Mouse (Mus musculus) CH12.LX (cell line): ENCODE measurements at regions not wholly inside any gene's neighbourhood (a gene's known extent, or its start where the extent isn't known, plus 50 kb on each side); places are given as distances from the start of the nearest gene placed in this dataset.

ENCODE experiments used
- DNase-seq: peaks from one replicate; pipeline ENCODE4 v3.0.0-alpha.2; 2013; ENCODE audit errors: extremely low read depth
- H3K27ac ChIP-seq: 2 replicates; pipeline ENCODE4 v1.5.1; 2012; ENCODE audit warnings: low read depth, mild to moderate bottlenecking, control low read depth, moderate library complexity; ENCODE audit not compliant: insufficient read depth
- H3K27me3 ChIP-seq: replicated peaks from 2 replicates; pipeline ENCODE3; 2012; ENCODE audit warnings: inconsistent platforms
- H3K36me3 ChIP-seq, 2 experiments: replicated peaks in 1 of 2; 2 replicates each; pipeline versions ENCODE3 to v1.6.1; 2012; ENCODE audit warnings: inconsistent platforms in 1 of 2, low read length in 1 of 2, mild to moderate bottlenecking in 1 of 2, mixed read lengths in 1 of 2, moderate library complexity in 1 of 2; ENCODE audit not compliant: control insufficient read depth in 1 of 2, insufficient read depth in 1 of 2
- H3K4me1 ChIP-seq, 2 experiments: 2 replicates each; pipeline ENCODE4 v1.6.1; 2012; ENCODE audit warnings: inconsistent platforms in 1 of 2, moderate library complexity in 1 of 2; ENCODE audit not compliant: insufficient read depth in 2 of 2, control insufficient read depth in 1 of 2
- H3K4me2 ChIP-seq: 2 replicates; pipeline ENCODE4 v1.6.1; 2012; ENCODE audit warnings: low read depth, mild to moderate bottlenecking, control low read depth; ENCODE audit not compliant: poor library complexity, insufficient read depth, severe bottlenecking
- H3K4me3 ChIP-seq, 3 experiments: fragments of 150-350 bp in 1 of 3; sonication (generic) in 1 of 3; replicated peaks in 1 of 3; 2 replicates each; pipeline versions ENCODE3 to v1.5.1; 2011 to 2012; ENCODE audit warnings: low read depth in 2 of 3, low read length in 2 of 3, mild to moderate bottlenecking in 2 of 3, moderate library complexity in 2 of 3, control low read depth in 1 of 3, improper control_type of control experiment in 1 of 3, inconsistent platforms in 1 of 3, mixed read lengths in 1 of 3; ENCODE audit not compliant: poor library complexity in 1 of 3
- H3K79me2 ChIP-seq: replicated peaks from 2 replicates; pipeline ENCODE4 v1.6.1; 2012; ENCODE audit warnings: mild to moderate bottlenecking, moderate library complexity; ENCODE audit not compliant: control insufficient read depth, poor library complexity, insufficient read depth, severe bottlenecking; ENCODE audit errors: extremely low read depth
- H3K9ac ChIP-seq: 2 replicates; pipeline ENCODE4 v1.6.1; 2012; ENCODE audit warnings: low read depth, mild to moderate bottlenecking, control low read depth, moderate library complexity; ENCODE audit not compliant: insufficient read depth
- H3K9me3 ChIP-seq: replicated peaks from 2 replicates; pipeline ENCODE3; 2012; ENCODE audit warnings: low read length, inconsistent platforms, mixed read lengths
- BHLHE40 ChIP-seq: IDR thresholded peaks from 2 replicates; pipeline ENCODE4 v1.6.1; 2011; ENCODE audit warnings: mild to moderate bottlenecking, low read depth, low read length, improper control_type of control experiment
- CTCF ChIP-seq, 2 experiments: IDR thresholded peaks in 1 of 2; conservative IDR thresholded peaks in 1 of 2; 2 replicates each; pipeline ENCODE4 v1.5.1; 2011 to 2012; ENCODE audit warnings: low read depth in 2 of 2, low read length in 2 of 2, improper control_type of control experiment in 1 of 2, inconsistent platforms in 1 of 2, mild to moderate bottlenecking in 1 of 2, moderate library complexity in 1 of 2
- E2F4 ChIP-seq: IDR thresholded peaks from 2 replicates; pipeline ENCODE4 v1.6.1; 2011; ENCODE audit warnings: low read depth, low read length, improper control_type of control experiment; ENCODE audit not compliant: insufficient replicate concordance
- ELF1 ChIP-seq: IDR thresholded peaks from 2 replicates; pipeline ENCODE4 v1.6.1; 2014; ENCODE audit warnings: low read depth, mild to moderate bottlenecking, inconsistent platforms, low read length, improper control_type of control experiment
- ETS1 ChIP-seq: conservative IDR thresholded peaks from 2 replicates; pipeline ENCODE4 v1.6.1; 2012; ENCODE audit warnings: low read depth, mild to moderate bottlenecking, inconsistent platforms, low read length, improper control_type of control experiment, moderate library complexity
- GABPA ChIP-seq: IDR thresholded peaks from 2 replicates; pipeline ENCODE4 v1.6.1; 2012; ENCODE audit warnings: low read depth, low read length, improper control_type of control experiment, inconsistent platforms; ENCODE audit not compliant: insufficient replicate concordance
- IRF4 ChIP-seq: IDR thresholded peaks from 2 replicates; pipeline ENCODE4 v1.6.1; 2014; ENCODE audit warnings: low read depth, mild to moderate bottlenecking, inconsistent platforms, low read length, improper control_type of control experiment
- JUN ChIP-seq: IDR thresholded peaks from 2 replicates; pipeline ENCODE4 v1.6.1; 2011; ENCODE audit warnings: low read depth, mild to moderate bottlenecking, low read length, improper control_type of control experiment, moderate library complexity; ENCODE audit not compliant: insufficient read depth
- JUND ChIP-seq: conservative IDR thresholded peaks from 2 replicates; pipeline ENCODE4 v1.6.1; 2011; ENCODE audit warnings: low read depth, low read length, improper control_type of control experiment
- KAT2A ChIP-seq: IDR thresholded peaks from 2 replicates; pipeline ENCODE4 v1.6.1; 2012; ENCODE audit warnings: low read length, improper control_type of control experiment, inconsistent platforms; ENCODE audit not compliant: insufficient replicate concordance
- MAX ChIP-seq: IDR thresholded peaks from 2 replicates; pipeline ENCODE4 v1.6.1; 2011; ENCODE audit warnings: low read length, improper control_type of control experiment
- MAZ ChIP-seq: IDR thresholded peaks from 2 replicates; pipeline ENCODE4 v1.6.1; 2012; ENCODE audit warnings: low read depth, mild to moderate bottlenecking, inconsistent platforms, low read length, improper control_type of control experiment, moderate library complexity
- MEF2A ChIP-seq: IDR thresholded peaks from 2 replicates; pipeline ENCODE4 v1.6.1; 2014; ENCODE audit warnings: low read depth, mild to moderate bottlenecking, inconsistent platforms, low read length, improper control_type of control experiment, borderline replicate concordance
- MYC ChIP-seq: IDR thresholded peaks from 2 replicates; pipeline ENCODE4 v1.6.1; 2011; ENCODE audit warnings: low read depth, mild to moderate bottlenecking, improper control_type of control experiment, low read length
- NELFE ChIP-seq: IDR thresholded peaks from 2 replicates; pipeline ENCODE4 v1.6.1; 2011; ENCODE audit warnings: low read depth, low read length, improper control_type of control experiment
- NRF1 ChIP-seq: IDR thresholded peaks from 2 replicates; pipeline ENCODE4 v1.6.1; 2014; ENCODE audit warnings: low read depth, mild to moderate bottlenecking, inconsistent platforms, low read length, improper control_type of control experiment, moderate library complexity
- PAX5 ChIP-seq: IDR thresholded peaks from 2 replicates; pipeline ENCODE4 v1.6.1; 2012; ENCODE audit warnings: low read length, inconsistent platforms, mixed read lengths
- POLR2A ChIP-seq: IDR thresholded peaks from 2 replicates; pipeline ENCODE4 v1.6.1; 2011; ENCODE audit warnings: low read depth, mild to moderate bottlenecking, improper control_type of control experiment, low read length
- POLR2AphosphoS2 ChIP-seq: IDR thresholded peaks from 2 replicates; pipeline ENCODE4 v1.6.1; 2011; ENCODE audit warnings: low read depth, low read length, improper control_type of control experiment
- RAD21 ChIP-seq: IDR thresholded peaks from 2 replicates; pipeline ENCODE4 v1.6.1; 2011; ENCODE audit warnings: low read depth, mild to moderate bottlenecking, low read length, improper control_type of control experiment, moderate library complexity
- TCF12 ChIP-seq: IDR thresholded peaks from 2 replicates; pipeline ENCODE4 v1.6.1; 2014; ENCODE audit warnings: low read depth, mild to moderate bottlenecking, inconsistent platforms, low read length, improper control_type of control experiment
- UBTF ChIP-seq: IDR thresholded peaks from 2 replicates; pipeline ENCODE4 v1.6.1; 2012; ENCODE audit warnings: low read depth, mild to moderate bottlenecking, inconsistent platforms, low read length, improper control_type of control experiment, moderate library complexity
- ZC3H11A ChIP-seq: IDR thresholded peaks from 2 replicates; pipeline ENCODE4 v1.6.1; 2012; ENCODE audit warnings: low read depth, mild to moderate bottlenecking, inconsistent platforms, low read length, improper control_type of control experiment
- ZKSCAN1 ChIP-seq: IDR thresholded peaks from 2 replicates; pipeline ENCODE4 v1.6.1; 2012; ENCODE audit warnings: low read depth, inconsistent platforms, low read length, improper control_type of control experiment, borderline replicate concordance
- ZMIZ1 ChIP-seq: IDR thresholded peaks from 2 replicates; pipeline ENCODE4 v1.6.1; 2012; ENCODE audit warnings: low read depth, mild to moderate bottlenecking, inconsistent platforms, low read length, improper control_type of control experiment
- ZNF384 ChIP-seq: IDR thresholded peaks from 2 replicates; pipeline ENCODE4 v1.6.1; 2012; ENCODE audit warnings: low read depth, low read length, improper control_type of control experiment, inconsistent platforms
- dilution Hi-C: fragments of 300-500 bp; cut with MboI; formaldehyde crosslinking; loops from 2 replicates; pipeline ENCODE4 v1.14.3; 2020; ENCODE audit warnings: low sequenced_read_pairs; ENCODE audit not compliant: extremely low pct_unique_long_range_greater_than_20kb, extremely low pct_ligation_motif_present
- in situ Hi-C: fragments of 300-500 bp; cut with MboI; formaldehyde crosslinking; loops from 3 replicates; pipeline ENCODE4 v1.14.3; 2019; ENCODE audit warnings: low sequenced_read_pairs, low pct_ligation_motif_present, low pct_unique_long_range_greater_than_20kb, mixed read lengths

GRCm38 (mm10) chr7:133441661-133442060 lies 160.3 kb downstream of the Tex36 start:
- no peak overlapping the region for H3K4me3 ChIP-seq
- no peaks in the 10 kb centered on the region for H3K4me1 ChIP-seq
- TF ChIP-seq MAX = no peak
- no peak for TF ChIP-seq ZNF384
- TF ChIP-seq TCF12 = no peak
- TF ChIP-seq IRF4 = no peak
- TF ChIP-seq POLR2A = no peak
- TF ChIP-seq ZC3H11A = no peak
- TF ChIP-seq PAX5 = no peak
- TF ChIP-seq E2F4 = no peak
- TF ChIP-seq MYC = no peak
- TF ChIP-seq MAZ = no peak
- no peak for TF ChIP-seq JUND
- TF ChIP-seq POLR2AphosphoS2 = no peak
- TF ChIP-seq CTCF (conservative IDR thresholded peaks at IDR 0.05 in 1 of 2, IDR thresholded peaks at IDR 0.05 in 1 of 2; ENCODE audit: low read depth in 2 of 2, low read length in 2 of 2) = no peak
- no peak for TF ChIP-seq MEF2A
- no peak overlapping the region for H3K4me2 ChIP-seq
- H3K36me3 ChIP-seq = no peaks in the 10 kb centered on the region
- H3K9me3 ChIP-seq = no peaks in the 10 kb centered on the region
- H3K79me2 ChIP-seq = no peaks in the 10 kb centered on the region
- peaks cover 16% of the 10 kb centered on the region for H3K27me3 ChIP-seq
- no peak overlapping the region for H3K27ac ChIP-seq
- in situ Hi-C loops (no loop called here), dilution Hi-C loops (no loop called here)
- H3K9ac ChIP-seq = no peak overlapping the region
- no peak for DNase-seq

GRCm38 (mm10) chr7:133441169-133441568 lies 160.8 kb downstream of the Tex36 start:
- no peak for TF ChIP-seq UBTF
- TF ChIP-seq JUND = no peak
- no peak for TF ChIP-seq CTCF (conservative IDR thresholded peaks at IDR 0.05 in 1 of 2, IDR thresholded peaks at IDR 0.05 in 1 of 2; ENCODE audit: low read depth in 2 of 2, low read length in 2 of 2)
- TF ChIP-seq BHLHE40 = no peak
- no peak for TF ChIP-seq GABPA
- TF ChIP-seq ETS1 = no peak
- no peak for TF ChIP-seq ZKSCAN1
- TF ChIP-seq ZC3H11A = no peak
- no peak for TF ChIP-seq MYC
- no peak for TF ChIP-seq IRF4
- TF ChIP-seq NRF1 = no peak
- no peak for TF ChIP-seq ELF1
- no peak for TF ChIP-seq KAT2A
- TF ChIP-seq ZMIZ1 = no peak
- no peak for TF ChIP-seq JUN
- TF ChIP-seq TCF12 = no peak
- TF ChIP-seq POLR2A = no peak
- TF ChIP-seq NELFE = no peak
- TF ChIP-seq RAD21 = no peak
- TF ChIP-seq, all 38 proteins: peak for 0
- peaks cover 16% of the 10 kb centered on the region for H3K27me3 ChIP-seq
- peaks cover 0 to 2% of the 10 kb centered on the region in 2 experiments; a peak in 2 of 4 replicates for H3K4me1 ChIP-seq
- H3K9me3 ChIP-seq = no peaks in the 10 kb centered on the region
- no peak overlapping the region for H3K4me3 ChIP-seq
- no peak overlapping the region for H3K9ac ChIP-seq
- H3K27ac ChIP-seq = no peak overlapping the region
- no peak for DNase-seq
- H3K36me3 ChIP-seq = no peaks in the 10 kb centered on the region
- dilution Hi-C loops = no loop called here
- H3K79me2 ChIP-seq = no peaks in the 10 kb centered on the region
- no peak overlapping the region for H3K4me2 ChIP-seq
- in situ Hi-C loops = no loop called here
